Mouse (Mus musculus) limb, embryonic 15.5 days (tissue): ENCODE data around the gene Rnf212. TPM values are rescaled to one million over a fixed set of nuclear protein-coding genes. Genes with fewer than 3 reads are reported as not detected.

Experiments used
- ATAC-seq: fragments of 200-750 bp; cut with Nextera tagmentation; 2 replicates; pipeline ENCODE4 v1.8.0; 2017; ENCODE audit warnings: low read depth, moderate TSS enrichment; ENCODE audit not compliant: insufficient number of reproducible peaks, low FRiP score, low TSS enrichment
- H3K27ac ChIP-seq: fragments of 300-500 bp; sonication (generic); 2 replicates; pipeline ENCODE4 v1.5.1; 2015; ENCODE audit warnings: moderate library complexity, mild to moderate bottlenecking, inconsistent platforms
- H3K27me3 ChIP-seq: fragments of 300-500 bp; sonication (generic); 2 replicates; pipeline ENCODE4 v1.6.1; 2015; ENCODE audit warnings: inconsistent platforms
- H3K36me3 ChIP-seq: fragments of 300-500 bp; sonication (generic); 2 replicates; pipeline ENCODE4 v1.6.1; 2015; ENCODE audit warnings: inconsistent platforms
- H3K4me1 ChIP-seq: fragments of 300-500 bp; sonication (generic); 2 replicates; pipeline ENCODE4 v1.6.1; 2015; ENCODE audit warnings: inconsistent platforms
- H3K4me2 ChIP-seq: fragments of 300-500 bp; sonication (generic); 2 replicates; pipeline ENCODE4 v1.6.1; 2015; ENCODE audit warnings: mild to moderate bottlenecking, inconsistent platforms
- H3K4me3 ChIP-seq: fragments of 300-500 bp; sonication (generic); 2 replicates; pipeline ENCODE4 v1.5.1; 2015; ENCODE audit warnings: mild to moderate bottlenecking, inconsistent platforms
- H3K9ac ChIP-seq: fragments of 300-500 bp; sonication (generic); 2 replicates; pipeline ENCODE4 v1.6.1; 2015; ENCODE audit warnings: inconsistent platforms
- H3K9me3 ChIP-seq: fragments of 300-500 bp; sonication (generic); 2 replicates; pipeline ENCODE4 v1.6.1; 2016; ENCODE audit warnings: inconsistent platforms
- WGBS: fragments of 180-500 bp; shearing (Covaris S2); methylation state at CpG from one replicate; pipeline ENCODE4 v1.1.7; 2015; 5-methylcytosine and 5-hydroxymethylcytosine counted together
- polyA plus RNA-seq: library from polyadenylated mRNA; unstranded; fragments of >200 nt; fragmentation: Nextera tagmentation; extraction: Ambion mirVana; gene quantifications from 2 replicates; pipeline ENCODE4 v1.2.1, GENCODE M21; 2015

The Rnf212 gene
- polyA plus RNA-seq, 1 experiment from 2014 or later: not detected

DNA sequence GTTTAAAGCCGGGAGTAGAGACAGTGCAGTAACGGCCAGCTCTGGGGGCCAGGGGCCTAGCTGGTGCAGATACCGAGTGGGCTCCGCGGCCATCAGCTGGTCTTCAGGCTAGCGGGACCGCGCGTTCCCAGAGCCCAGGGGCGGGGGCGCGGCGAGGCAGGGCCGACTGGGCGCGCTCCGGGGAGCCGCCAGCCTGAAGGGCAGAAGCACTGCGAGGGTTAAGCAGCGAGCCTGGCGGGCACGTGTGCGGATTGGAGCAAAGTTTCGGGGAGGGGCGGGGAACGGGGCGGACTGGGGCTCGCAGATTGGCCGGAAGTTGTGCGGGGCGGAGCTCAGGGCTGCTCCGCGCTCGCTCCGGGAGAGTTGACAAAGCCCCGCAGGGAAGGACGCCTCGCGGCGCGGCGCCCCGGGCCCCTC is 80.9 kb downstream of the Rnf212 start:
- Histone ChIP-seq H3K27me3 (no peaks in the 10 kb centered on the region), H3K9ac (peak overlapping the region; percentile 78), H3K36me3 (no peaks in the 10 kb centered on the region), H3K27ac (peak overlapping the region; percentile 55), H3K4me1 (peaks cover 60% of the 10 kb centered on the region), H3K4me2 (peak overlapping the region; percentile 84), H3K4me3 (peak overlapping the region; percentile 91), H3K9me3 (no peaks in the 10 kb centered on the region)
- 1% methylated on average over 41 of the region's 43 CpGs for WGBS
- ATAC-seq: peak; percentile 90

DNA sequence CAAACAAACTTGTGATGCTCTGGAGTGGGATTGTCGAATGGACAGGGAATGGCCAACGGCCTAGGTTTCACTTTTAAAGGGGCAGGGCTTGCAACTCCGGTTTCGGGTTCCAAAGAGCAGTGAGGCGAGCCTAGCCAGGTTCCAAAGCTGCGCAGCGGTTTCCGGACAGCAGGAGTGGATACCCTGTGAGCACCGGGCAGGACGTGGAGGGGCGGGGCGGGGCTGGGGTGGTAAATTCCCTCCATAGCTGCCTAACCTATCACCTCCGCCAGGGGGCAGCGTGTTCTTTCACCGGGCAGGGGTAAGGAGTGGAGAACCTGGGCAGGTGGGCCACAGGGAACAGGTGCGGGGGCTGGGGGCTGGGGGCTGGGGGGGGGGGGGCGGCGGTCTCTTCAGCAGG is 82.5 kb downstream of the Rnf212 start, which contains the start of gene Fgfrl1:
Gene Fgfrl1, plus strand, starts transcription at position 112 of the 400 bp plus-strand sequence.
- 0 out of 2 replicates have a peak within 1 kb of the TSS, but pooled peaks have one; percentile 14 for H3K9ac ChIP-seq
- H3K4me3 ChIP-seq: peak within 1 kb of the TSS; percentile 91
- WGBS: 3% methylated on average over 16 of the region's 18 CpGs
- peaks cover 44% of the 10 kb centered on the region for H3K4me1 ChIP-seq
- 0 out of 2 replicates have a peak within 1 kb of the TSS, but pooled peaks have one; percentile 11 for H3K27ac ChIP-seq
- H3K27me3 ChIP-seq: no peaks in the 10 kb centered on the region
- H3K4me2 ChIP-seq: peak within 1 kb of the TSS; percentile 84
- no peaks in the 10 kb centered on the region for H3K9me3 ChIP-seq
- no peaks in the 10 kb centered on the region for H3K36me3 ChIP-seq
- ATAC-seq: no peak

DNA sequence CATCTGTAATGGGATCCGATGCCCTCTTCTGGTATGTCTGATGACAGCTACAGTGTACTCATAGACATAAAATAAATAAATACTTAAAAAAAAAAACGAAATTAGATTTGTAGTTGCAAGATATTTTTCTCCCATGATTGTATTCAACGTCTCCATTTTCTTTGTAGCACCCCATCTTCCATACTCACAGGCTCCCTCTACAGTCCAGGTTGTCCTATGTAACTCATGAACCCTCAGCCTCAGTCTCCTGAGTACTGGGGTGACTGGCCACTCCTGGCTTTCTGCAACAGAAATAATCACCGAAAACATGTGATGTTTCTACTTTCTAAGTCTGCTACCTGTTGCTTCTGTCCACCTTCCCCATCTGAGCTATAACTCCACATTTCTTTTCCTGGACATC is 83.6 kb downstream of the Rnf212 start:
- Histone ChIP-seq H3K4me1 (peaks cover 33% of the 10 kb centered on the region), H3K4me2 (no peak overlapping the region), H3K36me3 (0 out of 2 replicates have a peak, but pooled peaks cover under 1% of the 10 kb centered on the region), H3K9ac (no peak overlapping the region), H3K9me3 (no peaks in the 10 kb centered on the region), H3K27me3 (no peaks in the 10 kb centered on the region), H3K27ac (no peak overlapping the region), H3K4me3 (no peak overlapping the region)
- no peak for ATAC-seq
- WGBS: 73% methylated on average over 4 of the region's 4 CpGs

GRCm38 (mm10) chr5:108689091-108689490 is 85.7 kb downstream of the Rnf212 start:
- Histone ChIP-seq H3K4me2 (no peak overlapping the region), H3K4me1 (peaks cover 19% of the 10 kb centered on the region), H3K9ac (no peak overlapping the region), H3K36me3 (0 out of 2 replicates have a peak, but pooled peaks cover 7% of the 10 kb centered on the region), H3K4me3 (no peak overlapping the region), H3K9me3 (no peaks in the 10 kb centered on the region), H3K27ac (no peak overlapping the region), H3K27me3 (no peaks in the 10 kb centered on the region)
- no peak for ATAC-seq
- WGBS: 77% methylated on average over 5 of the region's 5 CpGs

- no peak overlapping the region for H3K4me3 ChIP-seq
Observed at GRCm38 (mm10) chr5:108680871-108681270, 93.9 kb downstream of the Rnf212 start.

DNA sequence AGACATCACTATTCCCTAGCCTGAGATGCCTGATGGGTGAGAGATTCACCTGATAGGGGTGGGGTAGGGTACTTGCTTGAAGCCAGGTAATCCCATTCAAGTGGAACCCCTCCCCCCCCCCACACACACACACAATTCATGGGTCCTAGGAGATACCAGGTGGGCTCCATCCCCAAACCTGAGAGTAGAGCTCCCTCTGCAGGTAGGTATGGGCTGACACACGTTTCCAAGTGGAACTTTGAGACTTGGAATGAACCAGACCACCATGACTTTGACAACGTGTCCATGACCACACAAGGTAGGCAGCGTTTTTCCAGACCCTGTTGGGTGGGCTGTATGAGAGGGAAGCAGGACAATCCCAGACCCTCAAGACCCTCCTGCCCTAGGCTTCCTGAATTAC is 94.9 kb downstream of the Rnf212 start:
- Histone ChIP-seq H3K4me1 (peaks cover 16% of the 10 kb centered on the region), H3K27me3 (no peaks in the 10 kb centered on the region), H3K4me3 (no peak overlapping the region), H3K9ac (no peak overlapping the region), H3K27ac (no peak overlapping the region), H3K4me2 (no peak overlapping the region), H3K36me3 (0 out of 2 replicates have a peak, but pooled peaks cover under 1% of the 10 kb centered on the region), H3K9me3 (no peaks in the 10 kb centered on the region)
- 55% methylated on average over 3 of the region's 3 CpGs for WGBS
- ATAC-seq: no peak

More at GRCm38 (mm10) chr5:108680871-108681270, 93.9 kb downstream of the Rnf212 start:
- ATAC-seq: no peak
- Histone ChIP-seq H3K9ac (no peak overlapping the region), H3K27me3 (no peaks in the 10 kb centered on the region), H3K4me1 (peaks cover 16% of the 10 kb centered on the region), H3K4me2 (no peak overlapping the region), H3K9me3 (no peaks in the 10 kb centered on the region), H3K36me3 (0 out of 2 replicates have a peak, but pooled peaks cover 4% of the 10 kb centered on the region), H3K27ac (no peak overlapping the region)
- 96% methylated on average over 6 of the region's 6 CpGs for WGBS

Other genes with a start within 250 kb of the Rnf212 start
- 0.36 and 0.64 TPM in 2 replicates for gene Cplx1, start 225.0 kb downstream of the Rnf212 start, polyA plus RNA-seq
- gene Gak, start 145.2 kb downstream of the Rnf212 start, polyA plus RNA-seq: 47.9 and 48.8 TPM in 2 replicates
- 27.9 and 30.8 TPM in 2 replicates for gene Tmem175, start 145.2 kb downstream of the Rnf212 start, polyA plus RNA-seq
- gene Idua, start 114.7 kb downstream of the Rnf212 start, polyA plus RNA-seq: 17.8 TPM in 2 replicates
- gene Dgkq, start 105.3 kb downstream of the Rnf212 start, polyA plus RNA-seq: 15.7 and 17.1 TPM in 2 replicates
- gene Slc26a1, start 99.4 kb downstream of the Rnf212 start, polyA plus RNA-seq: 0.56 and 0.81 TPM in 2 replicates
- 32.0 and 36.1 TPM in 2 replicates for gene Fgfrl1, start 82.6 kb downstream of the Rnf212 start, polyA plus RNA-seq
- not detected in 2 replicates for gene Tmed11, start 20.4 kb upstream of the Rnf212 start, polyA plus RNA-seq
- not detected in 2 replicates for gene Vmn2r8, start 33.9 kb upstream of the Rnf212 start, polyA plus RNA-seq
- gene Vmn2r9, start 77.6 kb upstream of the Rnf212 start, polyA plus RNA-seq: not detected in 2 replicates
- gene Vmn2r10, start 231.5 kb upstream of the Rnf212 start, polyA plus RNA-seq: not detected in 2 replicates